Mouse (Mus musculus) CH12.LX (cell line): Measurements from ENCODE around the gene 1700001C02Rik. TPM values are rescaled to one million over a fixed set of nuclear protein-coding genes. Genes with fewer than 3 reads are reported as not detected.

Experiments used
- DNase-seq: peaks from one replicate; pipeline ENCODE4 v3.0.0-alpha.2; 2013; ENCODE audit errors: extremely low read depth
- H3K27ac ChIP-seq: 2 replicates; pipeline ENCODE4 v1.5.1; 2012; ENCODE audit warnings: low read depth, mild to moderate bottlenecking, control low read depth, moderate library complexity; ENCODE audit not compliant: insufficient read depth
- H3K27me3 ChIP-seq: replicated peaks from 2 replicates; pipeline ENCODE3; 2012; ENCODE audit warnings: inconsistent platforms
- H3K36me3 ChIP-seq, 2 experiments: replicated peaks in 1 of 2; 2 replicates each; pipeline versions ENCODE3 to v1.6.1; 2012; ENCODE audit warnings: inconsistent platforms in 1 of 2, low read length in 1 of 2, mild to moderate bottlenecking in 1 of 2, mixed read lengths in 1 of 2, moderate library complexity in 1 of 2; ENCODE audit not compliant: control insufficient read depth in 1 of 2, insufficient read depth in 1 of 2
- H3K4me1 ChIP-seq, 2 experiments: 2 replicates each; pipeline ENCODE4 v1.6.1; 2012; ENCODE audit warnings: inconsistent platforms in 1 of 2, moderate library complexity in 1 of 2; ENCODE audit not compliant: insufficient read depth in 2 of 2, control insufficient read depth in 1 of 2
- H3K4me2 ChIP-seq: 2 replicates; pipeline ENCODE4 v1.6.1; 2012; ENCODE audit warnings: low read depth, mild to moderate bottlenecking, control low read depth; ENCODE audit not compliant: poor library complexity, insufficient read depth, severe bottlenecking
- H3K4me3 ChIP-seq, 3 experiments: fragments of 150-350 bp in 1 of 3; sonication (generic) in 1 of 3; replicated peaks in 1 of 3; 2 replicates each; pipeline versions ENCODE3 to v1.5.1; 2011 to 2012; ENCODE audit warnings: low read depth in 2 of 3, low read length in 2 of 3, mild to moderate bottlenecking in 2 of 3, moderate library complexity in 2 of 3, control low read depth in 1 of 3, improper control_type of control experiment in 1 of 3, inconsistent platforms in 1 of 3, mixed read lengths in 1 of 3; ENCODE audit not compliant: poor library complexity in 1 of 3
- H3K79me2 ChIP-seq: replicated peaks from 2 replicates; pipeline ENCODE4 v1.6.1; 2012; ENCODE audit warnings: mild to moderate bottlenecking, moderate library complexity; ENCODE audit not compliant: control insufficient read depth, poor library complexity, insufficient read depth, severe bottlenecking; ENCODE audit errors: extremely low read depth
- H3K9ac ChIP-seq: 2 replicates; pipeline ENCODE4 v1.6.1; 2012; ENCODE audit warnings: low read depth, mild to moderate bottlenecking, control low read depth, moderate library complexity; ENCODE audit not compliant: insufficient read depth
- H3K9me3 ChIP-seq: replicated peaks from 2 replicates; pipeline ENCODE3; 2012; ENCODE audit warnings: low read length, inconsistent platforms, mixed read lengths
- BHLHE40 ChIP-seq: IDR thresholded peaks from 2 replicates; pipeline ENCODE4 v1.6.1; 2011; ENCODE audit warnings: mild to moderate bottlenecking, low read depth, low read length, improper control_type of control experiment
- CTCF ChIP-seq, 2 experiments: IDR thresholded peaks in 1 of 2; conservative IDR thresholded peaks in 1 of 2; 2 replicates each; pipeline ENCODE4 v1.5.1; 2011 to 2012; ENCODE audit warnings: low read depth in 2 of 2, low read length in 2 of 2, improper control_type of control experiment in 1 of 2, inconsistent platforms in 1 of 2, mild to moderate bottlenecking in 1 of 2, moderate library complexity in 1 of 2
- JUN ChIP-seq: IDR thresholded peaks from 2 replicates; pipeline ENCODE4 v1.6.1; 2011; ENCODE audit warnings: low read depth, mild to moderate bottlenecking, low read length, improper control_type of control experiment, moderate library complexity; ENCODE audit not compliant: insufficient read depth
- JUND ChIP-seq: conservative IDR thresholded peaks from 2 replicates; pipeline ENCODE4 v1.6.1; 2011; ENCODE audit warnings: low read depth, low read length, improper control_type of control experiment
- KAT2A ChIP-seq: IDR thresholded peaks from 2 replicates; pipeline ENCODE4 v1.6.1; 2012; ENCODE audit warnings: low read length, improper control_type of control experiment, inconsistent platforms; ENCODE audit not compliant: insufficient replicate concordance
- MAZ ChIP-seq: IDR thresholded peaks from 2 replicates; pipeline ENCODE4 v1.6.1; 2012; ENCODE audit warnings: low read depth, mild to moderate bottlenecking, inconsistent platforms, low read length, improper control_type of control experiment, moderate library complexity
- NELFE ChIP-seq: IDR thresholded peaks from 2 replicates; pipeline ENCODE4 v1.6.1; 2011; ENCODE audit warnings: low read depth, low read length, improper control_type of control experiment
- POLR2A ChIP-seq: IDR thresholded peaks from 2 replicates; pipeline ENCODE4 v1.6.1; 2011; ENCODE audit warnings: low read depth, mild to moderate bottlenecking, improper control_type of control experiment, low read length
- RCOR1 ChIP-seq: conservative IDR thresholded peaks from 2 replicates; pipeline ENCODE4 v1.6.1; 2012; ENCODE audit warnings: low read depth, mild to moderate bottlenecking, inconsistent platforms, low read length, improper control_type of control experiment
- TCF12 ChIP-seq: IDR thresholded peaks from 2 replicates; pipeline ENCODE4 v1.6.1; 2014; ENCODE audit warnings: low read depth, mild to moderate bottlenecking, inconsistent platforms, low read length, improper control_type of control experiment
- ZMIZ1 ChIP-seq: IDR thresholded peaks from 2 replicates; pipeline ENCODE4 v1.6.1; 2012; ENCODE audit warnings: low read depth, mild to moderate bottlenecking, inconsistent platforms, low read length, improper control_type of control experiment
- dilution Hi-C: fragments of 300-500 bp; cut with MboI; formaldehyde crosslinking; loops from 2 replicates; pipeline ENCODE4 v1.14.3; 2020; ENCODE audit warnings: low sequenced_read_pairs; ENCODE audit not compliant: extremely low pct_unique_long_range_greater_than_20kb, extremely low pct_ligation_motif_present
- in situ Hi-C: fragments of 300-500 bp; cut with MboI; formaldehyde crosslinking; loops from 3 replicates; pipeline ENCODE4 v1.14.3; 2019; ENCODE audit warnings: low sequenced_read_pairs, low pct_ligation_motif_present, low pct_unique_long_range_greater_than_20kb, mixed read lengths
- polyA plus RNA-seq: library from polyadenylated mRNA; unstranded; fragments of >175 nt; gene quantifications from 2 replicates; pipeline ENCODE4 v1.2.1, GENCODE M21; 2012; ENCODE audit warnings: low read depth; ENCODE audit not compliant: insufficient read length
- total RNA-seq, 2 experiments: library from RNA; depleted of rRNA; stranded (reverse); fragments of 300-350 nt in 1 of 2; fragments of >200 nt in 1 of 2; gene quantifications; 2 replicates each; pipeline ENCODE4 v1.2.3; 2012 to 2014

1700001C02Rik gene
- total and polyA plus RNA-seq, 3 experiments = not detected

DNA sequence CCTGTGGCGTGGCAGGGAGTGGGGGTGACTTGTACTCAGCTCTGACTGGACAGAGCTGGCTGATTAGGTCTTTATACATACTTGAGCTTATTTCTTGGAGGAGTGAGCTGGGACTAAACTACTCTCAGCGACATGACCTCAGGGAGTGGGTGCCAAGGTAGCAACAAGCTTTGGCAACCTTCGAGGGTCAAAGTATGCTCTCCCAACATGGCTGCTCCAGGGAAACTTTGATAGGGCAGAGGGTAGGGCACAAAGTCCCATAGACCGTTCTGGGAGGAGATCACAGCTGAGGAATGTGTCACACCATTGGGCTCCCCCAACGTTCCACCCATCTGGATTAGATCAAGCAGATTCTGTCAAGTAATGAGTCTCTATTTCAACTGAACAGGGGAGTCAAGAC is 18.7 kb downstream of the 1700001C02Rik start:
- DNase-seq = no peak
- H3K4me3 ChIP-seq = no peak overlapping the region
- dilution Hi-C loops (no loop called here), in situ Hi-C loops (loop anchor here (10.0 kb wide), 1 partner anchor 270 kb away; no protein-coding TSS in a partner anchor)
- TF ChIP-seq POLR2A = no peak
- no peak for TF ChIP-seq TCF12
- H3K9me3 ChIP-seq = no peaks in the 10 kb centered on the region
- H3K27me3 ChIP-seq = peaks cover 74% of the 10 kb centered on the region
- H3K79me2 ChIP-seq = no peaks in the 10 kb centered on the region
- H3K4me2 ChIP-seq = no peak overlapping the region
- H3K9ac ChIP-seq = no peak overlapping the region
- H3K36me3 ChIP-seq = no peaks in the 10 kb centered on the region
- H3K4me1 ChIP-seq = peaks cover 4 to 6% of the 10 kb centered on the region in 2 experiments; a peak in 3 of 4 replicates
- H3K27ac ChIP-seq = no peak overlapping the region

DNA sequence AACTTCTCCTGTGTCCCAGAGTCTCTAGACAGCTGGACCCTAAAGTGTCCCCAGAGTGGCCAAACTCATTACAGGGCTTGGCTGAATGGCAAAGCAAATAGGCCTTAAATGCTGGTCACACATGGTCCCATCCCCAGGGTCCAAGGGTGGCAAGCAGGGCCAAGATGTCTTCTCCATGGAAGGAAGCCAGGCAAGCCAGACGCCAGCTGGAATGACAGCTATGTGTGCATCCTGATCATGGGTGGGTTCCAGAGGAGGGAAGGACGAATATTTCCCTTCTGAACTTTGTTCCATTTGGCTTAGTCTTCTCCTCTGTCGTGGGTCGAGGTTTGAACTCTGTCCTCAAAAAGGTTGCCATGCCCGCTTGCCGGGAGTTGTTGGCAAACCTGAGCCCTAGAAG is 19.3 kb downstream of the 1700001C02Rik start:
- DNase-seq = no peak
- Histone ChIP-seq H3K4me3 (no peak overlapping the region), H3K36me3 (no peaks in the 10 kb centered on the region), H3K27me3 (peaks cover 71% of the 10 kb centered on the region), H3K9ac (no peak overlapping the region), H3K4me2 (no peak overlapping the region), H3K79me2 (no peaks in the 10 kb centered on the region), H3K4me1 (peaks cover 4 to 6% of the 10 kb centered on the region in 2 experiments; a peak in 3 of 4 replicates), H3K27ac (no peak overlapping the region), H3K9me3 (no peaks in the 10 kb centered on the region)
- TF ChIP-seq JUND = no peak
- no peak for TF ChIP-seq RCOR1
- no peak for TF ChIP-seq CTCF (conservative IDR thresholded peaks at IDR 0.05 in 1 of 2, IDR thresholded peaks at IDR 0.05 in 1 of 2; ENCODE audit: low read depth in 2 of 2, low read length in 2 of 2)
- TF ChIP-seq NELFE = no peak
- TF ChIP-seq MAZ = no peak
- in situ Hi-C loops = loop anchor here (10.0 kb wide), 1 partner anchor 270 kb away; no protein-coding TSS in a partner anchor
- dilution Hi-C loops = no loop called here

DNA sequence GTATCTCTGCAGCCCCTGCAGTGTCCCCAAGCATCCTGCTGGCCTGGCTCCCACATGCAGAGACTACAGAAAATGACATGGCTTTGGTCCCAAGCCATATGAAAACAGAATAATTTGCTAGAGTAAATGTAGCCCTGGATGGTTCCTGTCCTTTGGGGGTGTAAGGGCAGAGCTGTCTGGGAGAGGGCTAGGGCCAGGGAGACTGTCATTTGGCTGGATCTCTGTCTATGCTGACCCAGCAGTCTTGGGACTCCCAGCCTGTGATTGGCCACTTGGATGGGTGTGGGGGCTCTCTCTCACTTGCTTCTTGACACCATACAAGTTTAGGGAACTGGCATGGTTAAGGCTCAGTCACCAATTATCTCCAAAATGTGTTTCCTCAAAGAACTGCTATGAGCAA is 24.4 kb downstream of the 1700001C02Rik start:
- Histone ChIP-seq H3K9me3 (no peaks in the 10 kb centered on the region), H3K79me2 (no peaks in the 10 kb centered on the region), H3K4me3 (no peak overlapping the region), H3K36me3 (no peaks in the 10 kb centered on the region), H3K27ac (no peak overlapping the region), H3K4me2 (no peak overlapping the region), H3K27me3 (peaks cover 51% of the 10 kb centered on the region), H3K9ac (no peak overlapping the region), H3K4me1 (peaks cover 6 to 10% of the 10 kb centered on the region in 2 experiments)
- no peak for TF ChIP-seq BHLHE40
- no peak for TF ChIP-seq ZMIZ1
- no peak for TF ChIP-seq KAT2A
- no peak for TF ChIP-seq JUN
- no peak for DNase-seq
- dilution Hi-C loops = no loop called here
- in situ Hi-C loops = no loop called here
